Mouse (Mus musculus): ENCODE results near the gene Gdap2.

The Gdap2 gene

GRCm38 (mm10) chr3:100246286-100246825 is 84.2 kb downstream of the Gdap2 start:
- no peak for DNase-seq (ENCODE audit: low read depth)
